Mouse (Mus musculus): ENCODE measurements around the gene Gm20683.

DNA sequence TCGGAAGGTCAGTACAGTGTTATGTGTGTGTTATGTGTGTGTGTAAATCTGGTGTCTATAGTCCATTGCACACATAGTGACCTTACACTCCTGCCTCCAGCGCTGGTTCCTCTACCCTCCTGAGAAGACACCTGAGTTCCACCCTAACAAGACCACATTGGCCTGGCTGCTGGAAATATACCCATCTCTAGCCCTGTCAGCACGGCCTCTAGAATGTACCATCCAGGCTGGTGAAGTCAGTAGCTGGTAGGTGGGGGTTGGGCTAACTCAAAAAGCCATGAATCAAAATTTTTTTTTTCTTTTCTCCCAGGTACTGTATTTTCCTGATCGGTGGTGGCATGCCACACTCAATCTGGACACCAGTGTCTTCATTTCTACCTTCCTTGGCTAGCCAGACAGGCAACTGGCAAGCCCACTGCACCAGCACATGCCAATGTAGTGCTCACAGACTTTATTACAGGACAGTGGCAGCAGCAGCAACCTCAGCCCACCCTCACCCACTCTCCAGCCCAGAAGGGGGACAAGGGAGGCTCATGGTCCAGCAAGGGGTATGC lies 11.3 kb downstream of the Gm20683 start:
- TF ChIP-seq CTCF (IDR thresholded peaks at IDR 0.05; ENCODE audit: control insufficient read depth, insufficient read depth, low read length) = no peak
- no peak for TF ChIP-seq POLR2A (IDR thresholded peaks at IDR 0.05; ENCODE audit: borderline replicate concordance, control insufficient read depth, low read depth, low read length)
